Mouse (Mus musculus) layer of hippocampus, adult 11-12 months (tissue): Measurements from ENCODE around the gene Zscan22.
"Not testable (repeated sequence)": the region's sequence is repeated elsewhere in the genome, so short reads cannot be mapped to it uniquely, and the experiment has no call there.

Experiments
- DNase-seq: peaks from one replicate; pipeline ENCODE4 v3.0.0; 2022; ENCODE audit warnings: low spot score

The Zscan22 gene

GRCm38 (mm10) chr7:12927693-12928589 is 30.3 kb downstream of the Zscan22 start:
- no peak for DNase-seq

GRCm38 (mm10) chr7:12933615-12934140 is 36.1 kb downstream of the Zscan22 start:
- no peak for DNase-seq

GRCm38 (mm10) chr7:12934808-12935207 is 37.2 kb downstream of the Zscan22 start:
- no peak for DNase-seq

- not testable (repeated sequence) for DNase-seq
Measured at GRCm38 (mm10) chr7:12937254-12937803, 39.7 kb downstream of the Zscan22 start.

- no peak for DNase-seq
Measured at GRCm38 (mm10) chr7:12940599-12940998, 43.0 kb downstream of the Zscan22 start.

GRCm38 (mm10) chr7:12943488-12943887 is 45.9 kb downstream of the Zscan22 start:
- no peak for DNase-seq

GRCm38 (mm10) chr7:12949032-12949871 is 51.6 kb downstream of the Zscan22 start:
- peak; percentile 97 for DNase-seq

- no peak for DNase-seq
Measured at GRCm38 (mm10) chr7:12949872-12950229, 52.2 kb downstream of the Zscan22 start.

- no peak for DNase-seq
Measured at GRCm38 (mm10) chr7:12954896-12955295, 57.3 kb downstream of the Zscan22 start.

- no peak for DNase-seq
Measured at GRCm38 (mm10) chr7:12957511-12957910, 59.9 kb downstream of the Zscan22 start.
